Comparison of ENCODE assay signal across 8 mouse cellular contexts in genomic region chr1:91064903-91065525, GRCm38 (mm10).
DNase-seq lines count a peak whose midpoint lies in the region; ATAC-seq and TF ChIP-seq lines count a peak whose summit lies in the region.

No protein-coding gene starts in this region.

- H3K36me3 ChIP-seq in kidney, embryonic 15.5 days, result 0 out of 2 replicates have a peak, but pooled peaks cover 4% of the 10 kb centered on the region
- peaks cover 0 to 31% of the 10 kb centered on the region in 2 experiments; a peak in 3 of 4 replicates for H3K36me3 ChIP-seq in MEL (ENCODE audit: control insufficient read depth in 1 of 2, insufficient read depth in 2 of 2, low read length in 2 of 2)
- H3K36me3 ChIP-seq in forebrain, postnatal 0 days (ENCODE audit: insufficient read depth), result no peaks in the 10 kb centered on the region
- no peaks in the 10 kb centered on the region for H3K36me3 ChIP-seq in hindbrain, embryonic 13.5 days
- no peaks in the 10 kb centered on the region for H3K36me3 ChIP-seq in hindbrain, embryonic 11.5 days (ENCODE audit: control insufficient read depth, insufficient read depth, low read length)

- TF ChIP-seq RAD21 in MEL (IDR thresholded peaks at IDR 0.05; ENCODE audit: low read depth, low read length), result no peak

- 88% methylated on average over 11 of the region's 11 CpGs for WGBS in kidney, embryonic 15.5 days
- WGBS in forebrain, postnatal 0 days, result 74% methylated on average over 11 of the region's 11 CpGs
- 92% methylated on average over 11 of the region's 11 CpGs for WGBS in hindbrain, embryonic 13.5 days
- 94% methylated on average over 11 of the region's 11 CpGs for WGBS in hindbrain, embryonic 11.5 days

- no peak for TF ChIP-seq CTCF in MEL (IDR thresholded peaks at IDR 0.05 in 2 of 3, conservative IDR thresholded peaks at IDR 0.05 in 1 of 3; ENCODE audit: control insufficient read depth in 1 of 3, insufficient read depth in 1 of 3, low read depth in 2 of 3, low read length in 3 of 3, poor library complexity in 1 of 3, severe bottlenecking in 1 of 3)
- no peak for TF ChIP-seq CTCF in forebrain, postnatal 0 days (IDR thresholded peaks at IDR 0.05; ENCODE audit: low read depth)

- no peaks in the 10 kb centered on the region for H3K9me3 ChIP-seq in kidney, embryonic 15.5 days (replicated peaks)
- no peaks in the 10 kb centered on the region for H3K9me3 ChIP-seq in MEL (replicated peaks; ENCODE audit: insufficient read depth, low read length)
- H3K9me3 ChIP-seq in forebrain, postnatal 0 days (ENCODE audit: low read length), result no peaks in the 10 kb centered on the region
- H3K9me3 ChIP-seq in hindbrain, embryonic 13.5 days, result no peaks in the 10 kb centered on the region
- no peaks in the 10 kb centered on the region for H3K9me3 ChIP-seq in hindbrain, embryonic 11.5 days (ENCODE audit: control insufficient read depth, low read length)

- peak; percentile 75 for DNase-seq in kidney, adult 11 months
- DNase-seq in MEL (ENCODE audit: low read depth, low spot score), result peak; percentile 82
- DNase-seq in forebrain, postnatal 0 days, result peak; percentile 11
- DNase-seq in kidney, postnatal 14 days, result peak; percentile 51
- DNase-seq in right cerebral cortex, postnatal 10 days (ENCODE audit: low spot score in 2 of 2), result peak; percentile 58 to 65
- no peak for DNase-seq in hindbrain, embryonic 11.5 days (ENCODE audit: low spot score)

- ATAC-seq in kidney, embryonic 15.5 days (replicated peaks; ENCODE audit: low FRiP score), result no peak
- ATAC-seq in forebrain, postnatal 0 days, result peak; percentile 59
- ATAC-seq in hindbrain, embryonic 13.5 days (ENCODE audit: low FRiP score), result no peak
- ATAC-seq in hindbrain, embryonic 11.5 days (ENCODE audit: low FRiP score), result no peak

- H3K4me1 ChIP-seq in kidney, embryonic 15.5 days, result peaks cover 49% of the 10 kb centered on the region
- H3K4me1 ChIP-seq in MEL (ENCODE audit: control insufficient read depth in 1 of 2, insufficient read depth in 2 of 2, low read length in 2 of 2), result peaks cover 21 to 36% of the 10 kb centered on the region in 2 experiments
- peaks cover 22% of the 10 kb centered on the region for H3K4me1 ChIP-seq in forebrain, postnatal 0 days (ENCODE audit: insufficient read depth)
- H3K4me1 ChIP-seq in hindbrain, embryonic 13.5 days (replicated peaks), result peaks cover 29% of the 10 kb centered on the region
- H3K4me1 ChIP-seq in hindbrain, embryonic 11.5 days (replicated peaks; ENCODE audit: control insufficient read depth, insufficient read depth, low read length), result peaks cover 4% of the 10 kb centered on the region; the same call in 1 of the 2 replicates

- H3K9ac ChIP-seq in kidney, embryonic 15.5 days, result no peak overlapping the region
- peak overlapping the region; percentile 15 for H3K9ac ChIP-seq in MEL (ENCODE audit: control insufficient read depth, low read depth, low read length, poor library complexity, severe bottlenecking)
- H3K9ac ChIP-seq in forebrain, postnatal 0 days, result no peak overlapping the region
- no peak overlapping the region for H3K9ac ChIP-seq in hindbrain, embryonic 13.5 days
- no peak overlapping the region for H3K9ac ChIP-seq in hindbrain, embryonic 11.5 days (ENCODE audit: low read depth, low read length)

- no peak overlapping the region for H3K4me3 ChIP-seq in kidney, embryonic 15.5 days (replicated peaks)
- H3K4me3 ChIP-seq in MEL (ENCODE audit: control insufficient read depth in 1 of 2, insufficient read depth in 1 of 2, low read depth in 2 of 2, low read length in 2 of 2), result no peak overlapping the region
- H3K4me3 ChIP-seq in forebrain, postnatal 0 days (ENCODE audit: low read depth, low read length), result no peak overlapping the region
- no peak overlapping the region for H3K4me3 ChIP-seq in hindbrain, embryonic 13.5 days
- no peak overlapping the region for H3K4me3 ChIP-seq in hindbrain, embryonic 11.5 days (ENCODE audit: low read depth, low read length)

- H3K79me2 ChIP-seq in MEL (ENCODE audit: control insufficient read depth, insufficient read depth, low read length, poor library complexity), result no peaks in the 10 kb centered on the region; the same call in 1 of the 2 replicates

- no peaks in the 10 kb centered on the region for H3K27me3 ChIP-seq in kidney, embryonic 15.5 days
- no peaks in the 10 kb centered on the region for H3K27me3 ChIP-seq in MEL (ENCODE audit: control insufficient read depth in 1 of 2, insufficient read depth in 2 of 2, low read length in 2 of 2)
- H3K27me3 ChIP-seq in forebrain, postnatal 0 days (ENCODE audit: insufficient read depth, low read length), result no peaks in the 10 kb centered on the region
- H3K27me3 ChIP-seq in hindbrain, embryonic 13.5 days, result no peaks in the 10 kb centered on the region
- H3K27me3 ChIP-seq in hindbrain, embryonic 11.5 days (ENCODE audit: control insufficient read depth, insufficient read depth, low read length), result no peaks in the 10 kb centered on the region

- TF ChIP-seq EP300 in MEL (IDR thresholded peaks at IDR 0.05; ENCODE audit: low read depth in 1 of 2, low read length in 2 of 2), result peak in 1 of 2 experiments; percentile 65; a peak in 2 of 4 replicates

- no peak overlapping the region for H3K27ac ChIP-seq in kidney, embryonic 15.5 days
- H3K27ac ChIP-seq in MEL (ENCODE audit: control insufficient read depth, low read depth, low read length), result peak overlapping the region; percentile 68
- no peak overlapping the region for H3K27ac ChIP-seq in forebrain, postnatal 0 days (ENCODE audit: low read depth, low read length)
- no peak overlapping the region for H3K27ac ChIP-seq in hindbrain, embryonic 13.5 days
- H3K27ac ChIP-seq in hindbrain, embryonic 11.5 days (ENCODE audit: low read depth, low read length), result no peak overlapping the region

- TF ChIP-seq POLR2A in MEL (IDR thresholded peaks at IDR 0.05; ENCODE audit: control insufficient read depth in 1 of 2, insufficient read depth in 1 of 2, low read depth in 1 of 2, low read length in 2 of 2, poor library complexity in 1 of 2), result no peak

- no peak overlapping the region for H3K4me2 ChIP-seq in kidney, embryonic 15.5 days
- H3K4me2 ChIP-seq in forebrain, postnatal 0 days (ENCODE audit: low read depth), result no peak overlapping the region
- no peak overlapping the region for H3K4me2 ChIP-seq in hindbrain, embryonic 13.5 days
- no peak overlapping the region for H3K4me2 ChIP-seq in hindbrain, embryonic 11.5 days (replicated peaks; ENCODE audit: low read depth, low read length)

TF ChIP-seq in MEL, 35 proteins besides CTCF, POLR2A, EP300 and RAD21:
- TF ChIP-seq USF2 (IDR thresholded peaks at IDR 0.05; ENCODE audit: borderline replicate concordance in 1 of 2, insufficient read depth in 1 of 2, low read depth in 1 of 2, low read length in 2 of 2) (0 out of 4 replicates have a peak, but pooled peaks of 1 of the 2 experiments have one; percentile 55), CHD2 (IDR thresholded peaks at IDR 0.05; ENCODE audit: low read length) (no peak), MEF2A (IDR thresholded peaks at IDR 0.05; ENCODE audit: extremely low read depth, insufficient replicate concordance, low read depth, low read length, poor library complexity, severe bottlenecking) (no peak), MYC (IDR thresholded peaks at IDR 0.05; ENCODE audit: low read depth, low read length) (peak; percentile 75), POLR2AphosphoS5 (IDR thresholded peaks at IDR 0.05; ENCODE audit: borderline replicate concordance, low read depth, low read length) (no peak), ZC3H11A (IDR thresholded peaks at IDR 0.05; ENCODE audit: low read depth, low read length) (no peak), TCF12 (IDR thresholded peaks at IDR 0.05; ENCODE audit: low read depth, low read length) (peak; percentile 59; the same call in 1 of the 2 replicates), E2F4 (IDR thresholded peaks at IDR 0.05; ENCODE audit: borderline replicate concordance, low read depth, low read length) (no peak), SIN3A (IDR thresholded peaks at IDR 0.05; ENCODE audit: low read length) (peak; percentile 83), TAL1 (IDR thresholded peaks at IDR 0.05; ENCODE audit: low read length) (0 out of 2 replicates have a peak, but pooled peaks have one; percentile 25), UBTF (IDR thresholded peaks at IDR 0.05; ENCODE audit: borderline replicate concordance, insufficient read depth, low read depth, low read length) (no peak), MXI1 (IDR thresholded peaks at IDR 0.05; ENCODE audit: low read depth, low read length) (peak; percentile 81), NELFE (IDR thresholded peaks at IDR 0.05; ENCODE audit: low read depth, low read length) (no peak), MAZ (IDR thresholded peaks at IDR 0.05; ENCODE audit: low read depth, low read length) (peak; percentile 20; the same call in 1 of the 2 replicates), ETS1 (IDR thresholded peaks at IDR 0.05; ENCODE audit: low read depth, low read length) (peak; percentile 90), USF1 (IDR thresholded peaks at IDR 0.05; ENCODE audit: low read depth, low read length) (peak; percentile 91), MAX (IDR thresholded peaks at IDR 0.05; ENCODE audit: low read length) (0 out of 2 replicates have a peak, but pooled peaks have one; percentile 47), HCFC1 (IDR thresholded peaks at IDR 0.05; ENCODE audit: low read depth, low read length) (peak; percentile 37; the same call in 1 of the 2 replicates), BHLHE40 (IDR thresholded peaks at IDR 0.05; ENCODE audit: borderline replicate concordance, low read depth, low read length) (peak; percentile 89), CHD1 (IDR thresholded peaks at IDR 0.05; ENCODE audit: low read depth, low read length) (no peak), SMC3 (IDR thresholded peaks at IDR 0.05; ENCODE audit: low read depth, low read length) (no peak)
